In the genomic region with DNA sequence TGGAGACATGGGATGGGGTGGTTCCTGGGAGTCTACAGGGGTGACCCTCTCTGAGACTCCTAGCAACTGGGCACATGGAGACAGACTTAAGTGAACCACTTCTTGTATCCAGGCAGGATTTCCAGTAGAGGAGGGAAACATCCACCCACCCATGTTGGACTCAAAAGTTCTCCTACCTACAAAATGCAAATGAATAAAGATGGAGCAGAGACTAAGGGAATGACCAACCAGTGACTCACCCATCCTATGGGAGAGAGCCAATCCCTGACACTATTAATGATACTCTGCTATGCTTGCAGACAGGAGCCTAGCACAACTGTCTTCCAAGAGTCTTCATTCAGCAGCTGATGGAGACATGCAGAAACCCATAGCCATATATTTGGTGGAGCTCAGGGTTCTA, we compare ENCODE assay signal across 26 mouse cellular contexts.
"Had no signal": no experiment of that assay in that cellular context is flagged by ENCODE, and none has a peak within 500 bp of the region (broad histone marks: within the 10 kb centered on the region; RNA-seq: fewer than 3 reads in every experiment).

No protein-coding gene starts in this region.

- H3K4me1 ChIP-seq: heart, embryonic 13.5 days; heart, embryonic 15.5 days; hindbrain, embryonic 13.5 days; hindbrain, embryonic 15.5 days; kidney, embryonic 15.5 days; limb, embryonic 13.5 days; limb, embryonic 15.5 days had no signal

- ATAC-seq: hindbrain, postnatal 0 days; intestine, embryonic 16.5 days; liver, embryonic 12.5 days had no signal

- H3K27me3 ChIP-seq: heart, embryonic 13.5 days; heart, embryonic 15.5 days; hindbrain, embryonic 13.5 days; hindbrain, embryonic 15.5 days; kidney, embryonic 15.5 days; limb, embryonic 13.5 days; limb, embryonic 15.5 days; liver, embryonic 12.5 days had no signal

- DNase-seq: gastrocnemius, adult 2 months; gastrocnemius, postnatal 10 days; gastrocnemius, postnatal 25 days; heart, adult 2 months; heart, postnatal 14 days; heart, postnatal 36 days; kidney, adult 11 months; kidney, adult 2 months; kidney, adult 9 months; kidney, postnatal 14 days; kidney, postnatal 36 days; layer of hippocampus, adult 9-11 months; layer of hippocampus, postnatal 36 days; left cerebral cortex, postnatal 4 days had no signal

- H3K27ac ChIP-seq: gastrocnemius, adult 2 months; heart, adult 2 months; heart, embryonic 13.5 days; heart, embryonic 15.5 days; hindbrain, embryonic 13.5 days; hindbrain, embryonic 15.5 days; hindbrain, postnatal 0 days; kidney, embryonic 15.5 days; kidney, postnatal 0 days; limb, embryonic 13.5 days; limb, embryonic 15.5 days; liver, embryonic 12.5 days; liver, embryonic 14.5 days had no signal

- H3K4me3 ChIP-seq: gastrocnemius, adult 2 months; heart, adult 2 months; heart, embryonic 13.5 days; heart, embryonic 15.5 days; hindbrain, embryonic 13.5 days; hindbrain, embryonic 15.5 days; kidney, embryonic 15.5 days; limb, embryonic 13.5 days; limb, embryonic 15.5 days; liver, embryonic 12.5 days had no signal
